Mouse (Mus musculus): ENCODE results near the gene Mrpl1. TPM values are rescaled to one million over a fixed set of nuclear protein-coding genes. Genes with fewer than 3 reads are reported as not detected.

The Mrpl1 gene
- polyA plus RNA-seq, 1 experiment from 2014 or later, result 26.8 TPM

Other genes starting within 250 kb of the Mrpl1 start
- gene Cnot6l, start 45.3 kb upstream of the Mrpl1 start, polyA plus RNA-seq (2015; fragmentation: Nextera tagmentation; extraction: Ambion mirVana), result 18.4 and 23.9 TPM in 2 replicates
- gene Fras1, start 164.5 kb downstream of the Mrpl1 start, polyA plus RNA-seq (2015; fragmentation: Nextera tagmentation; extraction: Ambion mirVana), result 30.3 and 42.2 TPM in 2 replicates

Measured in kidney, embryonic 16.5 days (tissue).